Mouse (Mus musculus): Measurements from ENCODE around the gene Atp8a2.

- no peak for TF ChIP-seq POLR2A (IDR thresholded peaks at IDR 0.05; ENCODE audit: low read depth, low read length)
- TF ChIP-seq CTCF (conservative IDR thresholded peaks at IDR 0.05; ENCODE audit: insufficient read depth, insufficient read length, low read depth, low read length), result no peak
Observed at GRCm38 (mm10) chr14:59690954-59691353, 506.0 kb downstream of the Atp8a2 start.

Data from kidney, adult 2 months (tissue).